Mouse (Mus musculus) lung, postnatal 0 days (tissue): ENCODE results near the gene Vmn2r86.
"Not testable (repeated sequence)": the region's sequence is repeated elsewhere in the genome, so short reads cannot be mapped to it uniquely, and the experiment has no call there.

Experiments
- CTCF ChIP-seq: IDR thresholded peaks from 2 replicates; pipeline ENCODE4 v1.5.1; 2016; ENCODE audit warnings: antibody characterized with exemption, mild to moderate bottlenecking
- EP300 ChIP-seq: IDR thresholded peaks from 2 replicates; pipeline ENCODE4 v1.6.1; 2016; ENCODE audit warnings: antibody characterized with exemption, mild to moderate bottlenecking, control low read depth

DNA sequence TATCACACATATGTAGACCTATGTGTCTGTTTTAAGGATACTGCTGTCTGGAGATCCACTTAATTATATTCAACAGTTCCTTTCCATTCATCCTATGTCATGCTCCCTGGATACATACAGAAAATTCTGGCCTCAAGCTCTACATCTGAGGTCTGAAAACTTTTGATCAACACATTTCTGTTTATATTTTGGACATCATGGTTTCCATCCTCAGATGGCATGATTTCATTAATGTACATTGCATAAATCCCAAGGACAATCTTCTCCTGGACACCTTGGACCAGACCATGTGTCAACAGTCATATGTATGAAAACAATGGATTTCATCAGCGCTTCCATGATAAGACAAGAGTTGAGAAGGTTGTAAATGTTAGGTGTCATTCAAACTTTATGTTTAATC lies at the start of gene Vmn2r86:
- not testable (repeated sequence) for TF ChIP-seq EP300, CTCF
